Mouse (Mus musculus) bone marrow, adult 2 months (tissue): ENCODE measurements around the gene Platr17. TPM values are rescaled to one million over a fixed set of nuclear protein-coding genes. Genes with fewer than 3 reads are reported as not detected.
A peak's percentile ranks its signal among the peaks of the same experiment; 100 is the strongest.
"Not testable (repeated sequence)": the region's sequence is repeated elsewhere in the genome, so short reads cannot be mapped to it uniquely, and the experiment has no call there.

Experiments used
- H3K27ac ChIP-seq: fragments of 200-500 bp; 2 replicates; pipeline ENCODE4 v1.5.1; 2012; ENCODE audit warnings: low read depth, mild to moderate bottlenecking, control low read depth, inconsistent platforms, low read length; ENCODE audit not compliant: control insufficient read depth, poor library complexity, insufficient read depth
- H3K4me1 ChIP-seq: fragments of 200-500 bp; 2 replicates; pipeline ENCODE4 v1.6.1; 2011; ENCODE audit warnings: low read length; ENCODE audit not compliant: control insufficient read depth, insufficient read depth
- H3K4me3 ChIP-seq: fragments of 200-500 bp; replicated peaks from 2 replicates; pipeline ENCODE3; 2011; ENCODE audit warnings: mild to moderate bottlenecking, low read depth, low read length, control low read depth; ENCODE audit not compliant: control insufficient read depth
- CTCF ChIP-seq: fragments of 200-500 bp; IDR thresholded peaks from 2 replicates; pipeline ENCODE4 v1.5.1; 2011; ENCODE audit warnings: low read length, control low read depth; ENCODE audit not compliant: control insufficient read depth, insufficient read depth
- POLR2A ChIP-seq: fragments of 200-500 bp; IDR thresholded peaks from 2 replicates; pipeline ENCODE4 v1.6.1; 2011; ENCODE audit warnings: low read depth, mild to moderate bottlenecking, control low read depth, low read length, borderline replicate concordance; ENCODE audit not compliant: control insufficient read depth
- WGBS: fragments of 180-500 bp; shearing (Covaris S2); methylation state at CpG from one replicate; pipeline ENCODE4 v1.1.7; 2018; 5-methylcytosine and 5-hydroxymethylcytosine counted together
- polyA plus RNA-seq: library from polyadenylated mRNA; stranded (reverse); fragments of >200 nt; gene quantifications from 2 replicates; pipeline ENCODE4 v1.2.4, GENCODE M21; 2011; ENCODE audit warnings: low replicate concordance; ENCODE audit not compliant: missing spikeins, insufficient read depth, insufficient read length

Platr17 gene
- polyA plus RNA-seq, 1 experiment, result 1.9 TPM

DNA sequence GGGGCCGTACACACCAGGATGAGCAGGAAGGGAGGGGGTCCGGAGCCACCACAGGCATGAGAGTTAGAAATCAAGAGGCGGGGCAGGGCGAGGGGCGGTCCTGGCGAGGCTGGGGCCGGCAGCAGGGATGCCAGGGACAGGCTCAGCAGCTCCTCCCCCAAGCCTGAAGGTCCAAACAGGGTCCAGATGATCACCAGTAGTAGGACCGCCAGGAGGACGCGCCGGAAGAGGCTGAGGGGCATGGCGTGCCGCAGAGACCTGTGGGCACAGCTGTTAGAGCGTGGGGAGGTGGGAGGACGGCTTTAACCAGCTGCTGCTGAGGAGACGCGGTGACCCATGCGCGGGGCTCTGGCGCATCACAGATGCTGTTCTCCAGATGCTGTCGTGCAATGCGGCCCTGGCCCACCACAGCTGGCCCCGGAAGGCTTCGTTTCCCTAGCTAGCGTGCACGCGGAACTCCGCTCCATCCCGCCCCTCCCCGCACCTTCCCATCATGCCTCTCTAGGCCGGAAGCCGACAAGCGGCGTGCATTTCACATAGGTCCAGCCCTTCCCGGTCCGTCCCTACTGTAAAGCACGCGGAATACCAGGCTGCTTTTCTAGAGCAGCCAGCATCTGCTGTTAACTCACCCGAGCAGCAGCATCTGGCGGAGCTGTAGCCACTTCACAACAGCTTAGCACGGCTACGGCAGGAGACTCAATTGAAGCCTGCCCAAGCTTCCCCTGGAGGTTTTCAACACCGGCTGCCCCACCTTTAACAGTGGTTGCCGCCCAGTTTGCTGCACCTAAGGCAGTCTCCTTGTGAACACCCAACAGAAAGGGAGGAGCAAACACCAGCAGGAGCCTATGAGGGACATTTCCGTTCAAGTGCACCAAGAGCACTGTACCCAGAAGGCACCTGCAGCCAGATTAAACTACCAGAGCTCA, 46.3 kb downstream of the Platr17 start, which contains the start of gene B3galt4:
TSS of gene B3galt4 (minus strand) at position 468 of the 926 bp plus-strand sequence.
- WGBS, result 1% methylated on average over 45 of the region's 45 CpGs
- peak within 1 kb of the TSS; percentile 82 for H3K4me3 ChIP-seq
- peak within 1 kb of the TSS; percentile 85 for H3K27ac ChIP-seq
- peaks cover 9% of the 10 kb centered on the region for H3K4me1 ChIP-seq
- TF ChIP-seq CTCF (peak; percentile 4; the same call in 1 of the 2 replicates), POLR2A (peak; percentile 59; the same call in 1 of the 2 replicates)

DNA sequence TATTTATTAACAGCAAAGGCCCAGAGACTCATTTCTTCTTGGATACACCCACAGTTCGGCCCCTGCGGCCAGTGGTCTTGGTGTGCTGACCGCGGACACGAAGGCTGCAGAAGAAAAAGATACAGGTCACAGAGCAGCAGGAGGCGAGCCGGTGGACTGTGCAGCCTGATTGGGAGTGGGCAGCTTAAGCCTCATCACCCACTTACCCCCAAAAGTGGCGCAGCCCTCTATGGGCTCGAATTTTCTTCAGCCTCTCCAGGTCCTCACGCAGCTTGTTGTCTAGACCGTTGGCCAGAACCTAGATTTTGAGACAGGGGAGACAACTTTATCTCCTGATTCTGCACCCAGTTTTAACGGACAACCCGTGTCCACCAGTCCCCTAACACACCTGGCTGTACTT, 47.1 kb downstream of the Platr17 start:
- not testable (repeated sequence) for H3K4me1 ChIP-seq, H3K4me3 ChIP-seq
- WGBS, result 80% methylated on average over 13 of the region's 13 CpGs
- 0 out of 2 replicates have a peak overlapping the region, but pooled peaks have one; percentile 11 for H3K27ac ChIP-seq

GRCm38 (mm10) chr17:33952879-33953278, 47.9 kb downstream of the Platr17 start:
- WGBS, result 73% methylated on average over 4 of the region's 4 CpGs
- no peak for TF ChIP-seq CTCF
- Histone ChIP-seq H3K4me3 (no peak overlapping the region), H3K4me1 (peaks cover 7% of the 10 kb centered on the region), H3K27ac (no peak overlapping the region)

DNA sequence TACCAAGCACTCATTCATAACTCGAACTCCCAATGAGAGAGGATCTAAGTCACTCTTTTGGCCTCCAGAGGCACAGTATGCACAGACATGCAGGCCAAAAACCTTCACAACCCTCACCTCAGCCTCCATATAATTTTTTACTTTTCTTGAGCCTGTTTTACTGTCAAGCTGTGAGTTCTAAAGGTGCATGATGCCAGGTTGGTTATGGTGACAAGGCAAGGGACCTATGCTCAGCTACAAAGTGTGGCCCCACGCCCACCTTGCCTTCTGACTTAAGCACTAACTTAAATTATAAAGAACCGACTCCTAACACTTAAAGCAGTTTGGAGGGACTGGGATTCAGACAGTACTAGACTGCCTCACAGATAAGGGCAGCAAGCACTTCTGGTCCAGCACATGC, 48.4 kb downstream of the Platr17 start:
- Histone ChIP-seq H3K27ac (no peak overlapping the region), H3K4me1 (peaks cover 4% of the 10 kb centered on the region), H3K4me3 (no peak overlapping the region)
- WGBS, result 73% methylated on average over 3 of the region's 3 CpGs
- no peak for TF ChIP-seq POLR2A
- no peak for TF ChIP-seq CTCF

- TF ChIP-seq CTCF (no peak), POLR2A (no peak)
- 36% methylated on average over 5 of the region's 5 CpGs for WGBS
- Histone ChIP-seq H3K4me3 (peak overlapping the region; percentile 65), H3K4me1 (peaks cover 3% of the 10 kb centered on the region), H3K27ac (no peak overlapping the region)
Observed at GRCm38 (mm10) chr17:33953961-33954565, 49.1 kb downstream of the Platr17 start.

GRCm38 (mm10) chr17:33954646-33955554, 50.0 kb downstream of the Platr17 start:
- Histone ChIP-seq H3K27ac (peak overlapping the region; percentile 92), H3K4me1 (peaks cover 3% of the 10 kb centered on the region), H3K4me3 (peak overlapping the region; percentile 65)
- TF ChIP-seq POLR2A (no peak), CTCF (no peak)
- WGBS, result under 1% methylated on average over 33 of the region's 33 CpGs

DNA sequence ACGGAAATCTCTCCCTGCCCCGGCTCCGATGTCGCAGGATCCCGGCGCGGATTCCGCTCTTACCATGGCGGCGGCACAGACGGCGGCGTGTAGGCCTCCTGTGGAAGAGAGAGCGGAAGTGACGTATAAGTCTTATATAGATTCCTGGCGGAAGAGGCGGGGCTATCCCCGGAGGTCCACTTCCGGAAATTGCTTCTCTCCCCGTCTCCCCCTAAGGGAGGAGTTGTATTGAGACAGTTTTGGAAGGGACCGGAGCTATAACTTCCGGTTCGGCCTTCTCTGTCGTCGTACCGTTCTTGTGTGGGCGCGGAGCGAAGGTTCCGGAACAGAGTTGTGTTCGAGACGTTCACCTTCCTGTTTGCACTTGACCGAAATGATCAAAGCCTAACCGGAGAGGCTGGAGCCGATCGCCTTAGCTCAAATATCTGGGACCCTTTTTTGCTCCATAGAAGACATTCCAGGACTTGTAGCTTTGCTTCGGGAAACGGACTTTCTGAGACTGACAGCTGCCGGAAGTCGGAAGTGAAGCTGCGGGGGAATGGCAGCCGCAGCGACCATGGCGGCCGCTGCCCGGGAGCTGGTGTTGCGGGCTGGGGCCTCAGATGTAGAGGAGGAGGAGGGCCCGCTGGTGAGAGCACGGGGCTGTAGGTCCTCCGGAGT, 50.8 kb downstream of the Platr17 start, which contains the start of the genes Vps52 and Rps18:
TSS of gene Vps52 (plus strand) at position 258 of the 660 bp plus-strand sequence.
TSS of gene Rps18 (minus strand) at position 447 of the 660 bp plus-strand sequence.
- TF ChIP-seq CTCF, result no peak
- peak; percentile 94 for TF ChIP-seq POLR2A
- peak within 1 kb of the TSS; percentile 92 for H3K27ac ChIP-seq
- WGBS, result under 1% methylated on average over 50 of the region's 50 CpGs
- peaks cover 1% of the 10 kb centered on the region; the same call in 1 of the 2 replicates for H3K4me1 ChIP-seq
- H3K4me3 ChIP-seq, result peak within 1 kb of the TSS; percentile 95

Other genes with a start within 250 kb of the Platr17 start
- gene Hnrnpm, start 218.3 kb upstream of the Platr17 start, polyA plus RNA-seq, result 839 and 1,378 TPM in 2 replicates
- 227 and 290 TPM in 2 replicates for gene March2, start 186.5 kb upstream of the Platr17 start, polyA plus RNA-seq
- 45.8 and 57.6 TPM in 2 replicates for gene Rab11b, start 144.6 kb upstream of the Platr17 start, polyA plus RNA-seq
- 3.4 and 7.4 TPM in 2 replicates for gene Angptl4, start 123.3 kb upstream of the Platr17 start, polyA plus RNA-seq
- gene Kank3, start 94.6 kb upstream of the Platr17 start, polyA plus RNA-seq, result 23.0 and 52.7 TPM in 2 replicates
- gene Rps28, start 80.6 kb upstream of the Platr17 start, polyA plus RNA-seq, result 900 and 1,879 TPM in 2 replicates
- 68.0 and 157 TPM in 2 replicates for gene Ndufa7, start 80.6 kb upstream of the Platr17 start, polyA plus RNA-seq
- gene Cd320, start 62.0 kb upstream of the Platr17 start, polyA plus RNA-seq, result 2.8 and 4.6 TPM in 2 replicates
- gene Gm7029, start 31.3 kb upstream of the Platr17 start, polyA plus RNA-seq, result not detected in 2 replicates
- gene Kifc1, start 14.5 kb upstream of the Platr17 start, polyA plus RNA-seq, result 358 and 477 TPM in 2 replicates
- 26.4 and 42.3 TPM in 2 replicates for gene Daxx, start 4.3 kb downstream of the Platr17 start, polyA plus RNA-seq
- gene Tapbp, start 10.8 kb downstream of the Platr17 start, polyA plus RNA-seq, result 75.8 and 87.3 TPM in 2 replicates
- 21.2 and 26.3 TPM in 2 replicates for gene Zbtb22, start 10.8 kb downstream of the Platr17 start, polyA plus RNA-seq
- 91.8 and 173 TPM in 2 replicates for gene Rgl2, start 24.4 kb downstream of the Platr17 start, polyA plus RNA-seq
- 75.9 and 89.6 TPM in 2 replicates for gene Pfdn6, start 35.2 kb downstream of the Platr17 start, polyA plus RNA-seq
- 20.4 and 21.4 TPM in 2 replicates for gene Wdr46, start 35.5 kb downstream of the Platr17 start, polyA plus RNA-seq
- gene B3galt4, start 46.4 kb downstream of the Platr17 start, polyA plus RNA-seq, result 1.9 and 4.1 TPM in 2 replicates
- 13.7 and 23.1 TPM in 2 replicates for gene Vps52, start 50.7 kb downstream of the Platr17 start, polyA plus RNA-seq
- 1,108 and 1,335 TPM in 2 replicates for gene Rps18, start 50.9 kb downstream of the Platr17 start, polyA plus RNA-seq
- 698 and 1,240 TPM in 2 replicates for gene H2-K1, start 95.2 kb downstream of the Platr17 start, polyA plus RNA-seq
- gene Ring1, start 119.5 kb downstream of the Platr17 start, polyA plus RNA-seq, result 9.0 and 35.7 TPM in 2 replicates
- 120 and 165 TPM in 2 replicates for gene H2-Ke6, start 122.9 kb downstream of the Platr17 start, polyA plus RNA-seq
- 51.4 and 84.6 TPM in 2 replicates for gene Slc39a7, start 126.5 kb downstream of the Platr17 start, polyA plus RNA-seq
- 36.0 and 70.9 TPM in 2 replicates for gene Rxrb, start 126.7 kb downstream of the Platr17 start, polyA plus RNA-seq
- gene Col11a2, start 134.3 kb downstream of the Platr17 start, polyA plus RNA-seq, result 10.7 and 12.6 TPM in 2 replicates
- gene H2-Oa, start 187.2 kb downstream of the Platr17 start, polyA plus RNA-seq, result 3.9 and 6.3 TPM in 2 replicates
- gene H2-DMa, start 214.4 kb downstream of the Platr17 start, polyA plus RNA-seq, result 14.2 and 38.5 TPM in 2 replicates
- 118 and 172 TPM in 2 replicates for gene Brd2, start 217.5 kb downstream of the Platr17 start, polyA plus RNA-seq
- gene H2-DMb2, start 238.2 kb downstream of the Platr17 start, polyA plus RNA-seq, result 24.3 and 38.9 TPM in 2 replicates
- 42.1 and 59.8 TPM in 2 replicates for gene H2-DMb1, start 247.9 kb downstream of the Platr17 start, polyA plus RNA-seq